Mouse (Mus musculus) heart, postnatal 0 days (tissue): ENCODE data around the gene Pappa.

Source experiments
- CTCF ChIP-seq: IDR thresholded peaks from 2 replicates; pipeline ENCODE4 v1.5.1; 2016; ENCODE audit warnings: antibody characterized with exemption, control low read depth, low read depth
- EP300 ChIP-seq: IDR thresholded peaks from 2 replicates; pipeline ENCODE4 v1.6.1; 2016; ENCODE audit warnings: antibody characterized with exemption, low read depth

DNA sequence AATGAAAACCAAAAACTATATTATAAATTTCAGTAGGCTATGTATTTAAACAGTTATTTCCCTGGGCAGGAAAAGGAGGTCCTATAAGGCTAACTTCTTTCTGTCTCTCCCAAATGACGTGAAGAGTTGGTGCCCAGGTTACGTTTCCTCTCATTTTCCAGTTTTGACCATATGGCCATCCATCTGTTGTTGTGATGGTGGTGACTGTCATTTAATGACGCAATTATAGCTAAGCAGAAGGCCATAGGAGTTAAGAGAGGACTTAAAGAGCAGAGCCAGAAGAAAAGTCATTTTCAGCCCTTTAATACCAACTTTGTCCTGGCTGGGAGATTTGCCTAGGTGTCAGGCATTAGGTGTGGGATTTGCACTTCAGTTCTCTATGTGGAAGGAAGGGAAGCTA lies 176.5 kb downstream of the Pappa start:
- TF ChIP-seq CTCF = no peak
- no peak for TF ChIP-seq EP300
